Mouse (Mus musculus): ENCODE measurements around the gene Selenok.

DNA sequence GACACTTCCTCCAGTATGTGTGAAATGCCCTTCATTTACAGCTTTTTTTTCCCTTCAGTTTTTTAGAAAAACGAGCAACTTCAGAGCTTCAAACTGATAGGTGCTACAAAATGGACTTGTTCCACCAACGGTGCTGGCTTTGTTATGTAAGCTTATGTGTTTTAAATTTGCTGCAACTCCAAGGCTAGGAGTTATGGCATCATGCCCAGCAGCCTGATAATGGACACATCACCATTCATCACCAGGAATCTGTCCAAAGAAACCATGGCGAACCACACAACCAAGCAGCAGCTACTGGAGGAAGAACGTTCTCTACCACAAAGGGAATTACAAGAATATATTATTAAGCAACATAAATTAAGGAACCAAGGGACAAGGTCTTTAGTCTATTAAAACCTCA is 39.1 kb upstream of the Selenok start:
- TF ChIP-seq POLR2A (IDR thresholded peaks at IDR 0.05; ENCODE audit: low read depth, low read length) (no peak), CTCF (IDR thresholded peaks at IDR 0.05; ENCODE audit: borderline replicate concordance, insufficient read depth, low read length) (no peak)
